Mouse (Mus musculus) CD4-positive helper T cell, adult 2 months (primary cell): ENCODE measurements around the gene Ccne1.

Source experiments
- DNase-seq: peaks from one replicate; pipeline ENCODE4 v3.0.0-alpha.2; 2012; ENCODE audit warnings: low read depth, missing footprints, low spot score

Gene Ccne1

DNA sequence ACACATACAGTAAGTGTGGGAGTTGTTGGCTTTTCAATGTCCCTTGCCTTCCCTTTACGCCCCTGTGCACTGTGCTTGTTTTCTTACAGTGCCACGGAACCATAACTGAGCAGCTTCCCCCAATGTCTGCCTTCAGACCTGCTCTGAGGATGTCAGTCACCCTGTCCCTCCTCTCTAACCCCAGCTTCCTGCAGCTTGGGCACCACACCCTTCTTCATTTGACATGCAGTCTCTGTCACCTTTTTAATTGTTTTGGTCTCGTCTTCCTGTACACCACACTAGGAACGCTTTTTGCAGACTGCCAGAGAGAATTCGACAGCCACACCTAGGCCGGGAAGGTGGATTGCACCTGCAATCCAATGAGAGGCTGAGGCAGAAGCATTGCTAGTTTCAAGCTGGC lies 13.0 kb downstream of the Ccne1 start:
- DNase-seq, result peak; percentile 74

GRCm38 (mm10) chr7:38093101-38093500 lies 14.2 kb downstream of the Ccne1 start:
- DNase-seq, result peak; percentile 38

- peak; percentile 31 for DNase-seq
These were observed 17.2 kb downstream of the Ccne1 start for GRCm38 (mm10) chr7:38089930-38090675.

DNA sequence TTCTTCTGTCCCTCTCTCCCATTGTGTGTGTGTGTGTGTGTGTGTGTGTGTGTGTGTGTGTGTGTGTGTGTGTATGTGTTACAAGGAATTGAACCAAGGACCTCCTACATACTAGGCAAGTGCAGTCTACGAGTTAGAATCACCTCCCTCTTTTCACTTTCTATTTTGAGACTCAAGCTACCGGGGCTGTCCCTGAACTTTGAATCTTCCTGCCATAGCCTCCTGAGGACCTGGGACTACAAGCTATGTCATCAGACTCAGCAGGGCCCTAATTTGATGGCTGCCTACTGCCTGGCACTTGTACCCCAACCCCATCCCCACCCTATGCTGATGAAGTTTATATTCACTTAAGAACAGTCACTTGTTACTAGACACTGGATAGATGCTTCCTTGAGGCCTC lies 18.9 kb downstream of the Ccne1 start:
- peak; percentile 48 for DNase-seq

DNA sequence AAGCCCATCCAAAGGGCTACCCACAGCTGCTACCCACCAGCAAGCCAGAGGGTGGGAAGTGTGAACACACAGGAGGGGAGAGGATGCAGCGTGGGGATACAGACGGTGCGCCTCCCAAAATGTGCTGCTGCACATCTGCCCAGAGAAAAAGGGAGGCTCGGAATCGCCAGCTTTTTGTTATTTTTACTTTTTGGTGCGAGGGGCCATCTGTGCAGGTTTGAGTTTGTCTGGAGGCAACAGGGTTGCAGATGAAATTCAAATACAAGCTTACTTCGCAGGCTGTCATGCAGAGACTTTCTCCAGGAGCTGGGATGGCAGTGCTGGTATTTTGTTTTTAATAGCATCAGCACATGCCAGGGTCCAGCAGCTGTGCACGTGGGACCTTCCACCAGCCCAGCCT lies 19.5 kb downstream of the Ccne1 start:
- no peak for DNase-seq

- DNase-seq, result no peak
These were observed 20.9 kb downstream of the Ccne1 start for GRCm38 (mm10) chr7:38086401-38086800.

- DNase-seq, result peak; percentile 71
These were observed 21.6 kb downstream of the Ccne1 start for GRCm38 (mm10) chr7:38085573-38086211.

DNA sequence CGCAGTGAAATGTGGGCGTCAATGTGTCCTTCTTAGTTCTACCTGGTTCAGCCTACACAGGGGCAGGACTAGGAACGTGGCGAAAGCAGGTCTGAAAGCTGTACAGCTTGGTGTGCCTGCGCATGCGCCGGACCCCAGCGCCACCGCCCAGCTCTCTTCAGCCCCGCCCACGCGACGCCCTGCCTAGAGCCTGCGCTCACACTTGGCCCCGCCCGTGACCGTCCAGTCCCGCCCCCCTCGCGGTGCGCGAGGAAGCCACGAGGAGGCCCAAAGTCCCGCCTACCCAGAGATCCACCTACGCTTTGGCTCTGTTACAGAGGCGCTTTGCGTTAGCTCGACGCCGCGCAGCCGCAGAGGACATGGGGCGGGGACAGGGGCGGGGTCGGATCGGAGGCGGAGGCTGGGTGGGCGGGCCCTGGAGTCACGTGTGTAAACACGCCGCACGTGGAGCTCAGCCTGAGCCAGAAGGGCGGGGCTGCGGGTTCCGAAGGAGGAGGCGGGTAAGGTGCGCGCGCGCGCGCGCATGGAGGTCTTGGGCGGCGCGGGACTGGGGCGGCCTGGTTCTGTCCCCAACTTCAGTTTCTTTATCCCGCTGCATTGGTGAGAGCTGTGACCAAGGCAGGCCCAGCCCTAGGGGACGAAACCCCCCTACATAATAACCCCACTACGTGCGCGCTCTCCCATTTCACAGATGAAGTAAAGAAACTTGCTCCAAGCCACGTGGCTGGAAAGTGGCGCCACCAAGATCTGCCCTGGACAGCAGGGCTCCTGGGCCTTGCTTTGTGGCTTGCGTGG lies 22.4 kb downstream of the Ccne1 start:
- DNase-seq, result peak; percentile 100

- no peak for DNase-seq
These were observed 24.4 kb downstream of the Ccne1 start for GRCm38 (mm10) chr7:38082971-38083370.

DNA sequence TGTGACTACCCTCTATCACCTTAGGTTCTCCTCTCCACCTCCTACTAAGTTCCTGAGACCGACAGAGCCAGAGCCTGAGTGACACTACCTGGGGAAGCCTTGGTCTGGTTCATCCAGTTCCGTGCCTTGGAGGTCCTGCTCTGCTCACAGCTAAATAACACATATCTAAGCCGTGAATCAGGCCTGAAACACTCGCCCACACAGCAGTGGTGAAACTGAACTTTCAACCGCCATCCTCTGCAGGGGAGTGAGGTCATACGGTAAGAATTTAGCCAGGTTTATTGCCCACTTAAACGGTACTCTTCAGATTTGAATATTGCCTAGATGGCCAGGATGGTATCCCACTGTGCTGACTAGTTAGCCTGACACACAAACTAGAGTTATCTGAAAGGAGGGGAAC lies 30.1 kb downstream of the Ccne1 start:
- DNase-seq, result no peak

DNA sequence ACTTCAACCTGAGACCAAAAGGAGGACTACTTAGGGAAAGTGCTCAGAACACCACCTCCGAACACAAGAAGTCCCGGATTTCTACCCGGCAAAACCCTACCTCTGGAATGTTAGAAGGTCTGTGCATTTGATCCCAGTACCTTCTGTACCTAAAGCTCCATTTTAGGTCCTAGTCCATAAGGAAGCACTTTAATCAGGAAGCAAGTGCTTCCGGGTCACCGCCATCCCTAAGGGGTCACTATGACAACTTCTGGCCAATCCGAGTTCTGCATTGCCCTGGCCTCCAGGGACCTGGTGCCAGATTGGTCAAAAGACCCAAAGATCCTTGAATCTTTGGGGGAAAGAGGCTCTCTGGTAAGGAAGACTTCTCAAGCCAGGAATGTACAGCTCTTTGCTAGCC lies 31.8 kb downstream of the Ccne1 start:
- DNase-seq, result no peak

GRCm38 (mm10) chr7:38074920-38075319 lies 32.4 kb downstream of the Ccne1 start:
- DNase-seq, result no peak

DNA sequence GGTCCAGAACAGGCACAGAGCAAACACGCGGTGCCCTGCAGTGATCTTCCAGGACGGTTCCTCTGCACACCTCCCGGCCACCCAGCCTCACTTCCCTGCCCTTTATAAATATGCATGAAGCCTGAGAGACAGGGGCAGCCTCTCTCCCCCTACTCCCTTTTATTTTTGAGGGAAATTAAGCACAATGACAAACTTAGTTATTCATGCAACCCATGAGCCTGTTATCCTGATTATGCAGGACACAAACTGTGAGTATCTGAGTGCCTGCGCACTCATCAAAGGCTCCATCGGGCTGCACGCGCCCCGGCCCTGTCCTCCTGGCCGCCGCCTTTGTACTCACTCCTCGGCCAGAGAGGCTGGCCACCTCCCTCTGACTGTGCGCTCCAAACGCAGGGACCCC lies 32.8 kb downstream of the Ccne1 start:
- DNase-seq, result no peak

DNA sequence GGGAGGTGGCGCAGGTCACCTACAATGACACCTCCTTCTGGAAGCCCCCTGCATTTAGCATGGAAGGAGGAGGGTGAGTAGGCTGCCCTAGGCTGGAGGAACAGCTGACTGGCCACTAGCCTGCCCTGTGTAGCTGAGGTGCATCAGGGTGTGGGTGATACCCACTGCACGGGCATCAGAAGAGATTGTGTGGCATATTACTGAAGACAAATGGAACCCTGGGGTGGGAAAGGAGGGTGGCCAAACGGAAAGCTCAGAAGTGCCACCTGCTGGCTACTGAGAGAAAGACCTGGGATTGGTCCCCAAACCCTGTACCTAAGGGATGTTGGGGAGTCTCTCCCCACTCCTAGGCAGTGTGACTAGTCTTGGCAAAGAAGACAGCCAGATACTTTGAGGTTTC lies 33.6 kb downstream of the Ccne1 start:
- peak; percentile 44 for DNase-seq

DNA sequence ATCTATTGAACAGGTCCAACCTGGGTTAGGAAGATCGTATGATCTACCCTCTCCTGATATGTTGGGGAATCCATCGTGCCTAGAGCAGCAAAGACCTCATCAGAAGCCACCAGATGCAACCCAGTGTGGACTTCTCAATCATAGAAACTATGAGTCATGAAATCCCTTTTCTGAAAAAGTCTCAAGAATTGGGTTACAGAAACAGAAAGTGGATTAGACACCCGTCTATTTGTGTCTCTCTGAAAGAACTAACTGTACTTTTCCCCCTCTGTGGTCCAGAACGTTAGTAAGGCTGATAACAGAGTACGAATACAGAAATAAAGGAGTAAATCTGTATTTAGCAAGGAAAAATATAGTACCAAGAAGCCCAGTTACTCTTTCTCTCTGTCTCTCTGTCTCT lies 36.3 kb downstream of the Ccne1 start:
- no peak for DNase-seq

GRCm38 (mm10) chr7:38070663-38071062 lies 36.7 kb downstream of the Ccne1 start:
- DNase-seq, result no peak

DNA sequence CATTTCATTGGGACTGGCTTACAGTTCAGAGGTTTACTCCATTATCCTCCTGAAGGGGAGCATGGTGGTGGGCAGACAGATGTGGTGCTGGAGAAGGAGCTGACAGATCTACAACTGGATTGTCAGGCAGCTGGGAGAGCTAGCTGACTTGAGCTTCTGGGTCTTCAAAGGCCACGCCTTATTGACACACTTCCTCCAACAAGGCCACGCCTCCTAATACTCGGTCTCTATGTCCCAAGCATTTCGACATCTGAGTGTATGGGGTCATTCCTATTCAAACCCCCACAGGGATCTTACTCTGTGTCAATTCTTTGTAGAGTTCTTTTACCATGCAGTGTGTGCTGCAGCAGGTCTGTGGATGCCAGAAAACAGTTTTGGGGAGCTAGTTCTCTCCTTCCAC lies 42.9 kb downstream of the Ccne1 start:
- DNase-seq, result no peak

DNA sequence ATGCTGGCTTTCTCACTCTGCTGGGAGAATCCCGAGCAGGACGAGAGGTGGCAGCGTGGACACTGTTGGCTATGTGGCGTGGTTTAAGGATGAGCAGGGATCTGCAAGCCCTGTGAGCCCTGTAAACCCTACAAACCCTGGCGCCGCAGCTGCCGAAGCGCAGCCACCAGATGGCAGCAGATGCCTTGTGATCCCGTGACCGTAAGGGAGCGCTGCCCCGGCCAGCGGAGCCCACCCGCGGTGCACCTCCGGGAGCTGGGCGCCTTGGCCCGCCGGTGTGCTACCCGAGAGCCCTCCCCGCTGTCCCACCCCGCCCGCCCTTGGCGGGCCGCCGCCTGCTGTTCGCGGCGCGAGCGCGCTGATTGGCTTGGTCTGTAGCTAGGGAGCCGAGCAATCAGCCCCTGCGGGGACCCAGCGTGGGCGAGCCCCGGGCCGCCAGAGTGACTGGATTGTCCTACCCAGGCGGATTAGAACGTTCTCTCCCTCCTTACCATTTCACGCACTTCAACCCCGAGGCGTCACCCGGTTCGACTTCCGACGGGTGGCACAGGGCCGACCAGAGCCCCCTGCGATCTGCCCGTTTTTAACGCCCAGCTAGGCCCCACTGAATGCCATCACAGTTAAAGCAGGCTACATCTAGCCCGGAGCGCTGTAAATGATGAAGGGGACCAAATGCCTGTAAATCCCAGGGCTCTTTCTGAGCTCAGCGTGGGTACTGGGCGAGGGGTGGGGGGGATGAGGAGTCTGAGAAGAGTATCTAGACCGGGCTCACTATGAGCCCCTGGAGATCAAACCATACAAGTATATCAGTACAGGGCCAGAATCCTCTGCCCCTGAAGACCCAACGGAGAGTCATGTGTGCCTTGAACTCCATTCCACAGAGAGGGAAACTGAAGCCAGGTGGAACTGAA lies 46.0 kb downstream of the Ccne1 start:
- DNase-seq, result peak; percentile 85

DNA sequence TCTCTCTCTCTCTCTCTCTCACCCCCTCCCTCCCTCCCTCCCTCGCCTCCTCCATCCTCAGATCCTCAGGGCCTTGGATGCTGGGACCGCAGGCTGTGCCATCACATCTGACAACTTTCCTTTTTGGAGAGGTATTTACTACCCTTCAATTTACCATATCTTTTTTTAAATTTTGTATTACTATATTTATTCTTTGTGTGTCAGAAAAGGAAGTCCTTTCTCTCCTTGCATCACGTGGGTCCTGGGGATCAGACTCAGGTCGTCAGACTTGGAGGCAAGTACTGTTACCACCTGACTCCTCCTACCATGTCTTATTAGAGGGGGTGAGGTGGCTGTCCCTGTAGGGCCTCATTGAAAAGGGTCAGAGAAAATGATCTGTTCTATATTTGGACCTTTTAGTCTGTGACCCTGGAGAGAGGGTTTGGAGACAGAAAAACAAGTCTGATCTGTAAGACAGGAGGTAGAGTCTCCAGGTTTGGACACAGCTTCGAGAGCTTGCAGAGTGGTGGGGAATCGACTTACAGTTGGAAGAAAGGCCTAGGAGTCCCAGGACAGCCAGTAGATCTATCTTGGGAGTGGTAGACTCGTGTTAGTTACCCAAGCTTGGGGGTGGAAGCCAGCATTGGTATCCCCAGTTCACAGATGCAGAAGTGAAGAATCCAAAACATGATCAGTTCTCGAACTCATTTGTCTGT lies 47.6 kb downstream of the Ccne1 start:
- no peak for DNase-seq

DNA sequence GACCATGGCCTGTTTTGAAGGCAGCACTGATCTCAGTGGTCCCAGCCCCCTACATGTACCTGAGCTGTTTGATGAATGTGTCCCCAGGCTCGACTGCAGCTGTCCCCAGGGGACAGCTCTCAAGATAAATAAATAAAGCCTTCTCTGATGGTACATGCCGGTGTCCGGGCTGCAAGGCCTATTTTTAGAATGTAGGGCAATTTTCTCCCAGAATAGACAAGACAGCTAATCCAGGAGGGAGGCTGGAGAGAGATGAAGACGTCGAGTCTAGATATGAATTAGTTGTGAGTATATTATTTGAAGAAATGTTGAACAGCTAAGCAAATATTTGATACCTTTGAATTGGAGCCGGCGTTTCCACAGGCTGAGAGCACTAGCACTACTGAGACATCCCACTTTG lies 48.2 kb downstream of the Ccne1 start:
- no peak for DNase-seq

DNA sequence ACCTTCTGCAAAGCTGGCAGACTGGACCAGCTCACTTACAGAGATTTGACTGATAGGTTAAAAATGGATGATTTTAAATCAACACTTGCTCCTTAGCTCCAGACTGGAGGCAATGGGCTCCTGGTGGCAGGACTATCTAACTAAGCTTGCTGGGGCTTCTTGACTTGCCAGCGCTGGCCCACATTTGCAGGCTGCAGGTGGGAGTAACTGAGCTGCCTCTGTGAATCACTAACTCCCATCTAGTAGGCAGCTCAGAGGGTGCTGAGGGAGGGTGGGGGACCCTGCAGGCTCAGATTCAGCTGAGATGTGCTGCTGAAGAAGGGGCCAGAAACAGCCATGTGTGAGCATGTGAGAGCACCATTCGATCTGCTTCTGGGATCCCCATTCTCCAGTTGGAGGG lies 51.3 kb downstream of the Ccne1 start:
- no peak for DNase-seq
